Mouse (Mus musculus): Measurements from ENCODE around the gene Xxylt1.

DNA sequence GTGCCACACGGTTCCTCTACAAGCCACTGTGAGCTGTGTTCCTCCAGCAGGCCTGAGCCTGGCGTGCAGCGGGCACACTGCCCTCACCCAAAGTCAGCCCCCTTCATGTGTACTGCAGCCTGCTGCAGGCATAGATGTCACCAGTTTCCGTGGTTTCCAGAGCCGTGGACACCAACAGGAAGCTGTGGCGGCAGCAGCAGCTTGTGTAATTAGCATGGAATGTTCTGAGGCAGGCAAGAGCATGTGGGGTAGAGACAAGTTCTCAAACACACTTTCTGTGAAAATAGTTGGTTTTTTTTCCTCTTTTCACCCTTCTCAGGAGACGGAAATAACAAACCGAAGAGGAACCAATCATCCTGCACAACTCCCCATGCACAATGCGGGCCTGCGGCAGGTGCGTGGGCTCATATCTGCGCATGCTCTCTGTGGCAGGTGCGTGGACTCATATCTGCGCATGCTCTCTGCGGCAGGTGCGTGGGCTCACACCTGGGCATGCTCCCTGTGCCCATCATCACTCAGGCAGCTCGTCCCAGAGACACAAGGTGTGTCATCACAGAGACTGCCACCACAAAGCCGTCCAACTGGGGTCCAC, 109.2 kb downstream of the Xxylt1 start:
- TF ChIP-seq CTCF (conservative IDR thresholded peaks at IDR 0.05 in 1 of 2, IDR thresholded peaks at IDR 0.05 in 1 of 2; ENCODE audit: low read depth in 2 of 2, low read length in 2 of 2), result no peak; a peak in 1 of 4 replicates
- peak; percentile 42 for TF ChIP-seq EP300 (IDR thresholded peaks at IDR 0.05; ENCODE audit: low read length)
